Mouse (Mus musculus): Measurements from ENCODE around the gene Tigd3.

- TF ChIP-seq CTCF (IDR thresholded peaks at IDR 0.05; ENCODE audit: low read depth) (no peak), EP300 (IDR thresholded peaks at IDR 0.05; ENCODE audit: low read depth) (no peak)
Measured at GRCm38 (mm10) chr19:5879735-5880134, 14.2 kb downstream of the Tigd3 start.
